Mouse (Mus musculus) liver, adult (tissue): Measurements from ENCODE around the gene Col11a2.
A peak's percentile ranks its signal among the peaks of the same experiment; 100 is the strongest.

Experiments
- GATA4 ChIP-seq: IDR thresholded peaks from 2 replicates; pipeline ENCODE4 v1.6.1; 2014; ENCODE audit warnings: mild to moderate bottlenecking, low read length; ENCODE audit not compliant: insufficient replicate concordance

The Col11a2 gene

DNA sequence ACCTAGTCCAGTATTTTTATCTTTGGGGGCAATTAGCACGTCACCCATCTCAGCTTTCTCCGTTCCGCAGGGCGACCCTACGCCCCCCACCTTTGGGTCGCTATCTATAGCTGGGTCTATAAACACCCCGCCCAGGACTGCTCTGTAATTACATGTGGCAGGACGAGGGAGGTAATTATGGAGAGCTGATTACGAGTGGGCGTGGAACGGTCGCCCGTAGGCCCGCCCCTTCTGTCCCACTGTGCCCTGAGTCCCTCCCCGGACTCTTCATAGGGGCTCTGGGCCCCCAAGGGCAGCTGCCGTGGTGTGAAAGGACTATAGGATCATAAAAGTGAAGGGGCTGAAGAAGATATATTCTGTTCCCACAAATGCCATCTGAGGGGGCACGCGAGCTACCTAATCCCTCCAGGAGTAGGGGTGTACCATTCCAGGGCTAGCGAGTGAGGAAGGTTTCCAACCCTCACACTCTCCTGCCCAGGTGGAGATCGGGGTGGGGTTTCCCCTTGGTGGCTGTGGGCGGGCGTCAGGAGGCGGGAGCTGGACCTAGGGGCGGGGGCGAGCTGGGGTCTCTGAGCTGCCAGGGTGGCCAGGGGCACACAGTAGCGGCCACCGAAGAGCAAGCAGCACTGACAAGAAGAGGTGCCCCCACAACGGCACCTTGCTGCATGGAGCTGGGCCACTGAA is at the start of gene Col11a2:
Col11a2 (plus strand) TSS at position 560 of the 684 bp plus-strand sequence.
- TF ChIP-seq GATA4 = no peak

DNA sequence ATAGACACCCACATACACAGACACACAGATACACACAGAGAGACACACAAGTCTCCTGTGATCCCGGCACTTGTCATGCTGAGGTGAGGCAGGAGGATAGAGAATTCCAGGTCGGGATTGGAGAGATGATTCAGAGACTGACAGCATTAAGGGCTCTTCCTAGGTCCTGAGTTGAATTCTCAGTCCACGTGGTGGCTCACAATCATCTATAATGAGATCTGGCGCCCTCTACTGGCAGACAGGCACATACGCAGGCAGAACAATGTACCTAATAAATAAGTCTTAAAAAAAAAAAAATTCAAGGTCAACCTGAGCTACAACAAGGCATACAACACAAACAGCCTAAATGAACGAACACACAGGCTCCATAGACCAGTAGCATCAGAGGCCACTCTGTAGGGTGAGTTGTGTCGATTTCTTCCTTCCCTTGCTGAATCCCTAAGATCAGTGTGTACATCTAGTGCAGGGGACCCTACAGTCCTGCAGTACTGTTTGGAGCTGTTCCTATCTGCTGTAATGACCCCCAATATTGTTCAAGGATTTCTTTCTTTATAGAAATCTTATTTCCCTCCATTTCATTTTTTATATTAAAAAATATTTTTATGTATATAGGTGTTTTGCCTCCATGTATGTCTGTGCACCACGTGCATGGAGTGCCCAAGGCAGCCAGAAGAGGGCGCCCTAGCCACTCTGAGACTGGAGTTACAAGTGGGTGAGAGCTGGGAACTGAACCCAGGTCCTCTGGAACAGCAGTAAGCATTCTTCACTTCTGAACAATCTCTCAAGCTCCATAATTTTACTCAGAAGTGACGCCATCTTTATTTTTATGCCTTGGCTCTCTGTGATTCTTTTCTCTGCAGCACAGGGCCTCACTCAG is 47.2 kb upstream of the Col11a2 start:
- TF ChIP-seq GATA4 = no peak

DNA sequence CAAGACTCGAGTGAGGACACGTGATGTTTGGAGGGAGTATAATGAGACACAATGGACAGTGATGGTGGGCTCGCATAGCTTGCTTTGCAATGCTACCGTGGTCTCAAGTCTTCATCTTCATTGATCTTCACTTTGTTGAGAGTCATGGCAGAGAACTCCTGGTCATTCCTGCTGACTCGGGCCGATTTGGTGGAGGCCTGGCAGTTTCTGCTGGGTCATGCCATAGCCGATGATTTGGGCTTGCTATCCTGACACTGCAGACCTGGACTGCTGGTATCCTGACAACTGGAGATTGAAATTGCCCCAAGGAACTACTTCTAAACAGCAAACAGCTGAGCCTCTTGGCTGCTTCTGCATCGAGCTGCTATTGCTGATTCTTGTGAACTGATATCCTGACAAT is 44.3 kb upstream of the Col11a2 start:
- no peak for TF ChIP-seq GATA4

DNA sequence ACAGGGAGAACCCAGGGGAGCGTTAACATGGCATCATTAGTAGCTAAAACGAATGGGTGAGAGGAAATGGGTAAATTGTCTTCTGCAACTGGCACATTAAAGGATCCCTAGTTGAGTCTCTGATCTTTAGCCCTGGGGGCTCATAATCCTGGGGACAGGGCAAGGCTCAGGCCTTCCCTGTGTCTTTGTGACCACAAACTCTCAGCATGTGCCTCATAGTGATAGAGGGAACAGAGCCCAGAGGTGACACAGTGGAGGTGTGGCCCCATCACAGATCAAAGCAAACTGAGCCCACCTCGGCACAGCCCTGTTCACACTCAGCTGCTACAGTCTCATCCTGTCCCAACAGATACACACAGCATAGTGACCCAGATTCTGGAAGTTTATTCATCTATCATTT is 43.6 kb upstream of the Col11a2 start:
- no peak for TF ChIP-seq GATA4

DNA sequence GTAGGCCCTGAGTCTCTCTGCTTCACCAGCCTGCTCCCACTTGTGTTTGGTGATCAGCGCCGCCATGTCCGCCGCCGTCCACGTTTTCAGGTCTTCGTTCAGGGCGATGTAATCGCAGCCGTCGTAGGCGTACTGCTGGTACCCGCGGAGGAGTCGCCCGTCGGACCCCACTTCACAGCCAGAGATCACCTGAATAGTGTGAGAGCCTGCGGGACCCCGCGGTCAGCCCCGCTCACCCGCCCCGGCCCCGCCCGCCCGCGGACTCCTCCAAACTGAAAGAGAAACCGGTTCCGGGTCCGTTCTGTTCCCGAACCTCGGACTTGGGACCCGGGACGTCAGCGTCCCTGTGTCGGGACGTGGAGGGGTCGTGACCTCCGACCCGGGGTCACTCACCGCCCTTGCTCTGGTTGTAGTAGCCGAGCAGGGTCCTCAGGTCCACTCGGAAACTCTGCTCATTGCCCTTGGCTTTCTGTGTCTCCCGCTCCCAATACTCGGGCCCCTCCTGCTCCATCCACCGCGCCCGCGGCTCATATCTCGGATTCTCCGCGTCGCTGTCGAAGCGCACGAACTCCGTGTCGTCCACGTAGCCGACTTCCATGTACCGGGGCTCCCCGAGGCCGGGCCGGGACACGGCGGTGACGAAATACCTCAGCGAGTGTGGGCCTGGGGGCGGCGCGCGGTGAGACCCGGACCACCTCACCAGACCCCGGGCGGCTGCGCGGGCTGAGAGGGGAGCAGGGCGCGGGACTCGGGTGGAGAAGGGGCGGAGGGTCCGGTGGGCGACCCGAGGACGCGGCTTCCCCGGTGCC is 39.7 kb upstream of the Col11a2 start:
- TF ChIP-seq GATA4 = no peak

DNA sequence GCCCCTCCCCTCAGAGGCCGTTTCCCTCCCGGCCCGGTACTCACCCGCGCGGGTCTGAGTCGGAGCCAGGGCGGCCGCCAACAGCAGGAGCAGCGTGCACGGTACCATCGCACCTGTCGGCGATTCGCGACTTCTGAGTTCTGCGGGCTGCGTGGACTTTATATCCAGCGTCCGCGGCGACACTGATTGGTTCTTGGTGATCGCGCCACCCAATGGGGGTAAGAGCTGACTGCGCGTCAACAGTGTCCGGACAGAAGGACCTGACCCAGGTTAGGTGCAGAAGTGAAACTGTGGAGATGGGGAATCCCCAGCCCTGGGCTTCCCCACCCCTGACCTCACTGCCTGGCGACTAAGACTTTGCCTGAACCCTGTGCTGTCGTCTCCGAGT is 39.1 kb upstream of the Col11a2 start, which contains the start of gene H2-K1:
H2-K1 (minus strand) TSS at position 198 of the 388 bp plus-strand sequence.
- peak; percentile 34; the same call in 1 of the 2 replicates for TF ChIP-seq GATA4

DNA sequence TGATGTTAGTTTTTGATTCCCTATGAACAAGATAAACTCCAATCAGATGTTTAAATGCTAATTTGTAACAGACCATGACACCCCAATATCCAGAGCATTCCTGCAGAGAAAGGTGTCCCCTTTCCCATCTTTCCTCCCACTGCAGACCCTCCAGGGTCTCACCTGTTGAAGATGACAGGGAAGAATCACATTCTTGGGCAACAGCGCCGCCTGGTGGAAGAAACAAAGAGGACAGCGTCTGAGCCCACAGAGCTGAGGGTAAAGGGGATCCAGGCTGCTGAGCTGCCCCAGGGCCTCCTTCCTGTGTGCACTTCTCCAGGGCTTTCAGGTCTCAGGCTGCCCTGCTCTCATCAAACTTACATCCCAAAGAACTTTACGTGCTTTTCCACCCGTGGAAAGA is 35.8 kb upstream of the Col11a2 start:
- TF ChIP-seq GATA4 = no peak

DNA sequence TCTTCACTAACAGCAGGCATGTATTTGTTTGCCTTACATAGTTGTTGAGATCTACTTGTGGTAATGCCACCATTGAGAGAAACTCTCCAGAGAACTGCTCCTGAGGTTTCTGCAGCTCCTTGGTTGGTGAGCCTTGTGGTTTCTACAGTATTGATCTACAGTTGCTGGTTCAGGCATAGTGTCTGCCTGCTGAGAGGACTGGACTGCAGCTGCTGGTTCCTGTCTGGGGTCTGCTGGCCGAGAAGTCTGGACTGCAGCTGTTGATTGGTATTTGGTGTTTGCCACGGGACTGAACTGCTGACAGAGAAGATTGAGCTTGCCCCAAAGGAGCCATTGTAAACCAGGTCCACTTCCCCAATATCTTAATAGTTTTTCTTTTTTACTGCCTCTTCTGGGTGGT is 32.7 kb upstream of the Col11a2 start:
- no peak for TF ChIP-seq GATA4

DNA sequence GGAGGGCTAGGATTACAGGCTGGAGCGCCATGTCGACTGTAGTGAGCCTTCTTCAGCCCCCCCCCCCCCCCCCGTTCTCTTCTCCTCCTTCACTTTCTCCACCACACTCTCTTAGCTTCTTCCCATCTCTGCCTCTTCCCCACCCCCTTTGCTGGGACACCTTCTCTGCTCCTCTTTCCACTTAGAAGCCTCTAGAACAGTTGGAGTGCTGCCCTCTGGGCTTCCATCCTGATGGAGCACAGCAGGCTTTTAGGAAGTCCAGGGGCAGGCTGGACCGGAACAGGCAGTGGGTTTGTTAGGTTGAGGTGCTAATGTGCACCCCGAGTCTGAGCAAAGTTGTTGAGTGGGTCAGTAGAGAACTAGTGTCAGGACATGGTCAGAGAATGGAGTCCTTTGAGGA is 29.1 kb upstream of the Col11a2 start:
- TF ChIP-seq GATA4 = no peak

DNA sequence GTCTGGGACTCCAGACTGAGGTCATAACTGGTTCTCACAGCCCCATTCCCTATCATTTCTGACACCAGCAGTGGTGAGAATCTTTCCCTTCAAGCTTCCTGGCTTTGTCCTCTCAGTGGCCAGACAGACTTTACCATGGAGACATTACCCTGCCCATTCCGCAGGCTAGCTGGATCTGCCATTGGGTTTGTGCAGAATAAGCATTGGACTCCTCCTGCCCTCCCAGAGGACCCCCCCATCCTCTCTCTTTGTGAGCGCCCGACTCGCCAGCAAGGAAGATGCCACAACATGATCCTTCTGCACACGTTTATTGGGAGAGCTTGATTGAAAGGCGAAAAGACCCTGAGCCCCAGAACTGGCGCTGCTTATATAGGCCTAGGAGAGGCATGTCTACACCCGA is 25.8 kb upstream of the Col11a2 start:
- TF ChIP-seq GATA4 = no peak

DNA sequence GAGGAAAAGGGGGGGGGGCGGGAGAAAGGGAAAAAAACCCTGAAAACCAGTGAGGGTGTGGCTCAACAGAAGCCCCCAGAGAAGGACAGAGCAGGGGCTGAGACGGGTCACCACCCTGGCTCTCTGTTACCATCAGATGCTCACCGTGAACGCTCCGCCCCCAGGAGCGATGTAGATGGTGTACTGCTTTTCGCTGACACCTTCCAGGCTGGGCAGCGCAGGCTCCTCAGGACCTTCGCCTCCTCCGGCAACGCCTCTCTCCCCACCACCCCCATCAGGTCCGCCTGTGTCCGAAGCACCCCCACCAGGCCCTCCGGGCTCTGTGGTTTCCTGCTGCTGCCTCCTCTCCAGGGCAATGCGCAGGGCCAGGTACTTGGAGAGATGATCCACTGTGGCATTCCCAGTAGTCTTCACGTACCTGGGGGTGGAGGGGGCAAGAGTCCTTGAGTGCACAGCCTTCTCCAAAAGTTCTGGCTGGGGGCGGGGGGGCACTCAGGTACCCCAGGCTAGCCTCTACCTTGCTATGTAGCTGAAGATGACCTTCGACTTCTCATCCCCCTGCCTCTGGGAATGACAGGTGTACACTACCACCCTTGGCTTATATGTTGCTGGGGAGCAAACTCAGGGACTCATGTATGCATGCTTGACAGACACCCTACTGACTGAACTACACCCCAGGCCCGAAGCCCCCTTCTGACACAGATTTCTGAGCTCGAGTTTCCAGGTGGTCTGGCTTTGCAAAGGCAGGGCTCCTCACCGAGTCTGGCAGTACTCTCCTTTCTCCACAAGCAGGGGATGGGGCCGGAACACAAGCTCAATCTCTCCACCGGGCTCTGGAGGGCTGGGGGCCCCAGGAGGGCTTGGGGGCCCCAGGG is 17.5 kb upstream of the Col11a2 start:
- no peak for TF ChIP-seq GATA4

DNA sequence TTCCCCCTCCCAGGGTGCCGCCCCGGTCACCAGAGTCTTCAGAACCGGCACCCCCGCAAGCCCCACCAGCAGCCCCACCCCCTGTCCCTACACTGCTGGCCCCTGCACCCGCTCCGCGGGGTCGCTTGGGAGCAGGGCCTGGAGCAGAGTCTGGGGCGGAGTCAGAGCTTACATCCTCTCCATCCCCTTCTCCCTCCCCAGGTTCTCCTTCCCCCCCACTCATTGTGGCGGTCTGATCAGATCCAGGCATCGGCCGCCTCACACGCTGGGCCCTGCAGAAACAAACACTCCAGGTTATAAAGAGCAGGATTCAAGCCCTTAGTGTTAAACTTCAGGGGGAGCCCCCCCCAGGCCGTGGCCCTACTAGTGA is 16.8 kb upstream of the Col11a2 start:
- no peak for TF ChIP-seq GATA4

DNA sequence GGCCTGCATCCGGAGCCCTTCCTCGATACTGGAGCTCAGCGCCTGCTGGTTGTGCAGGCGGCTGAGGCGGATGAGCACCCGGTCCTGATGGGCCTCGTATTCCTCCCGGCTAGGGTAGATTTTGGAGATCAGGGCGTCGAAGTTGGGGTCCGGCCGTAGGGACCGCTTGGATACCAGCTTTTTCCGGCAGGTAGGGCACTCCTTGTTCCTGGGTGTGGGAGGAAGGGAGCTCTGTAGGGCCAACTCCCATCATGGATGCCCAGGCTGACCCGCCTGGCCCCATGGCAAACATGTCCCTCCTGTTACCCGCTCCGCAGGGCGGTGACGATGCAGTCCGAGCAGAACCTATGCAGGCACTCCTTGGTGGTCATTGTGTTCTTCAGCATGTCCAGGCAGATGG is 16.2 kb upstream of the Col11a2 start:
- no peak for TF ChIP-seq GATA4

DNA sequence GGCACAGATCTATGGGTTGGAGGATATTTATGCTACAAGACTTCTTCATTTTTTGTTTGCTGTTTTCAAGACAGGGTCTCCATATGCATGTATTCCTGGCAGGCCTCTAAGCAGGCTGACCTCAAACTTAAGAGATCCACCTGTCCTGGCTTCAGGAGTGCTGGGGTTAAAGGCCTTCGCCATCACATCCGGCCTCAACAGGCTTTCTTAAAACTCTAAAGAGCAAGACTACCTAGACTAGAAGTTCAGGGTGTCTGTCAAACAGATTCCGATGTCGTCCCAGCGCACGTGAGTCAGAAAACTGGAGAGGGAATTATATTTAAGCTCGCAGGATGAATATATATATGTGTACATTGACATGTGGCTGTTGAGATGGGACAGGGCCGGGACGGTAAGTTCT is 15.6 kb upstream of the Col11a2 start:
- no peak for TF ChIP-seq GATA4

DNA sequence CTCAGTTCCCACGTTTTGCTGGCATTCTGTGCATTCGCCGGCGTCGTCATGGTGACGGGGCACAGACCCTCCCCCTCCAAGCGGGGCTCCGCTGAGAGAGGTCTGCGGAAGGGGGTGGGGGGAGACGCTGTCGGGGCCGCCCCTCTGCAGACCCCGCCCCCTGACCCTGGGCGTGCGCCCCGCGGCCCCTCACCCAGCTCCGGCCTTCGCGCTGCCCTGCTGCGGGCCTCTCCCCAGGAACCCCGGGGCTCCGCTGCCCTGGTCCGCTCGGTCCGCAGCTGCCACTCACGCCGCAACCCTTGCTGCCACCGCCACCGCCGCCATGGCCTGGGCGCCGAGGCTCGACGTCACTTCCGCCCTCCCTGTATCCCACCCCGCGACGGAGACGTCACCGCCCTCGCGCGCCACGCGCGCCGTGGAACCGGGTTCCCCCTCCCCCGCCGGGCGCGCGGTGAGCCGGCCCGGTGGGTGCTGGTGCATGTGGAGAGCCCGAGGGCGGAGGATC is 14.9 kb upstream of the Col11a2 start, which contains the start of gene Ring1:
Ring1 (minus strand) TSS at position 364 of the 505 bp plus-strand sequence.
- TF ChIP-seq GATA4 = no peak; the same call in 1 of the 2 replicates
